Mouse (Mus musculus) lung, embryonic 14.5 days (tissue): ENCODE measurements around the gene Notch2. TPM values are rescaled to one million over a fixed set of nuclear protein-coding genes. Genes with fewer than 3 reads are reported as not detected.

ENCODE experiments used
- ATAC-seq: fragments of 200-750 bp; cut with Nextera tagmentation; 2 replicates; pipeline ENCODE4 v1.8.0; 2017; ENCODE audit warnings: mild to moderate bottlenecking, moderate TSS enrichment, moderate library complexity; ENCODE audit not compliant: insufficient read depth
- DNase-seq: peaks from one replicate; pipeline ENCODE4 v3.0.0-alpha.2; 2015
- H3K27ac ChIP-seq: fragments of 300-500 bp; sonication (generic); 2 replicates; pipeline ENCODE4 v1.5.1; 2014; ENCODE audit warnings: low read depth, mild to moderate bottlenecking, moderate library complexity
- H3K27me3 ChIP-seq: fragments of 300-500 bp; sonication (generic); 2 replicates; pipeline ENCODE4 v1.6.1; 2014; ENCODE audit warnings: low read length, control low read depth; ENCODE audit not compliant: insufficient read depth
- H3K36me3 ChIP-seq: fragments of 300-500 bp; sonication (generic); 2 replicates; pipeline ENCODE4 v1.6.1; 2014; ENCODE audit warnings: control low read depth; ENCODE audit not compliant: insufficient read depth
- H3K4me1 ChIP-seq: fragments of 300-500 bp; sonication (generic); 2 replicates; pipeline ENCODE4 v1.6.1; 2014; ENCODE audit warnings: antibody characterized with exemption, control low read depth; ENCODE audit not compliant: insufficient read depth
- H3K4me2 ChIP-seq: fragments of 300-500 bp; sonication (generic); 2 replicates; pipeline ENCODE4 v1.6.1; 2014; ENCODE audit warnings: mild to moderate bottlenecking
- H3K4me3 ChIP-seq: fragments of 300-500 bp; sonication (generic); 2 replicates; pipeline ENCODE4 v1.5.1; 2014; ENCODE audit warnings: low read depth, low read length
- H3K9ac ChIP-seq: fragments of 300-500 bp; sonication (generic); 2 replicates; pipeline ENCODE4 v1.6.1; 2014
- H3K9me3 ChIP-seq: fragments of 300-500 bp; sonication (generic); 2 replicates; pipeline ENCODE4 v1.6.1; 2016; ENCODE audit warnings: low read depth, low read length, control low read depth
- CTCF ChIP-seq: IDR thresholded peaks from 2 replicates; pipeline ENCODE4 v1.5.1; 2016; ENCODE audit warnings: antibody characterized with exemption, low read depth
- WGBS: fragments of 180-500 bp; shearing (Covaris S2); extraction: QIAGEN DNeasy Blood & Tissue Kit; methylation state at CpG from one replicate; pipeline ENCODE4 v1.1.7; 2014; 5-methylcytosine and 5-hydroxymethylcytosine counted together
- polyA plus RNA-seq: library from polyadenylated mRNA; unstranded; fragments of >200 nt; fragmentation: Nextera tagmentation; extraction: Ambion mirVana; gene quantifications from 2 replicates; pipeline ENCODE4 v1.2.1, GENCODE M21; 2014

Gene Notch2
- polyA plus RNA-seq, 1 experiment from 2014 or later: 43.8 TPM

- no peak for ATAC-seq
- Histone ChIP-seq H3K4me1 (peaks cover 51% of the 10 kb centered on the region), H3K9me3 (no peaks in the 10 kb centered on the region), H3K27me3 (no peaks in the 10 kb centered on the region), H3K4me2 (no peak overlapping the region), H3K4me3 (no peak overlapping the region), H3K9ac (no peak overlapping the region), H3K27ac (peak overlapping the region; percentile 26; the same call in 1 of the 2 replicates), H3K36me3 (no peaks in the 10 kb centered on the region)
- no peak for TF ChIP-seq CTCF
- WGBS: 57% methylated on average over 8 of the region's 8 CpGs
- peak; percentile 55 for DNase-seq
These were observed 25.3 kb downstream of the Notch2 start for GRCm38 (mm10) chr3:98038658-98039057.

- peak; percentile 42 for DNase-seq
- H3K9me3 ChIP-seq: no peaks in the 10 kb centered on the region
- H3K36me3 ChIP-seq: no peaks in the 10 kb centered on the region
- H3K27me3 ChIP-seq: no peaks in the 10 kb centered on the region
- H3K9ac ChIP-seq: no peak overlapping the region
- H3K4me2 ChIP-seq: no peak overlapping the region
- TF ChIP-seq CTCF: no peak
- peaks cover 56% of the 10 kb centered on the region for H3K4me1 ChIP-seq
- H3K27ac ChIP-seq: peak overlapping the region; percentile 1; the same call in 1 of the 2 replicates
- 31% methylated on average over 5 of the region's 5 CpGs for WGBS
- no peak overlapping the region for H3K4me3 ChIP-seq
- ATAC-seq: no peak
These were observed 25.9 kb downstream of the Notch2 start for GRCm38 (mm10) chr3:98039223-98039622.

GRCm38 (mm10) chr3:98039666-98040456 is 26.5 kb downstream of the Notch2 start:
- H3K4me3 ChIP-seq: no peak overlapping the region
- 0 out of 2 replicates have a peak overlapping the region, but pooled peaks have one; percentile 20 for H3K27ac ChIP-seq
- H3K4me1 ChIP-seq: peaks cover 56% of the 10 kb centered on the region
- WGBS: 40% methylated on average over 16 of the region's 16 CpGs
- H3K27me3 ChIP-seq: no peaks in the 10 kb centered on the region
- no peak overlapping the region for H3K9ac ChIP-seq
- no peak for TF ChIP-seq CTCF
- peak; percentile 69 for DNase-seq
- H3K4me2 ChIP-seq: no peak overlapping the region
- H3K36me3 ChIP-seq: no peaks in the 10 kb centered on the region
- peak; percentile 16; the same call in 1 of the 2 replicates for ATAC-seq
- H3K9me3 ChIP-seq: no peaks in the 10 kb centered on the region

GRCm38 (mm10) chr3:98040836-98041235 is 27.5 kb downstream of the Notch2 start:
- H3K4me1 ChIP-seq: peaks cover 56% of the 10 kb centered on the region
- 86% methylated on average over 6 of the region's 6 CpGs for WGBS
- H3K36me3 ChIP-seq: no peaks in the 10 kb centered on the region
- H3K9ac ChIP-seq: no peak overlapping the region
- no peak overlapping the region for H3K4me2 ChIP-seq
- ATAC-seq (no peak), DNase-seq (no peak)
- no peaks in the 10 kb centered on the region for H3K9me3 ChIP-seq
- no peaks in the 10 kb centered on the region for H3K27me3 ChIP-seq
- no peak overlapping the region for H3K4me3 ChIP-seq
- no peak overlapping the region for H3K27ac ChIP-seq
- no peak for TF ChIP-seq CTCF

- peak overlapping the region; percentile 73 for H3K27ac ChIP-seq
- H3K9ac ChIP-seq: peak overlapping the region; percentile 18; the same call in 1 of the 2 replicates
- no peaks in the 10 kb centered on the region for H3K9me3 ChIP-seq
- 44% methylated on average over 6 of the region's 6 CpGs for WGBS
- ATAC-seq (no peak), DNase-seq (no peak)
- H3K4me1 ChIP-seq: peaks cover 55% of the 10 kb centered on the region
- no peaks in the 10 kb centered on the region for H3K36me3 ChIP-seq
- H3K4me3 ChIP-seq: no peak overlapping the region; the same call in 1 of the 2 replicates
- no peak for TF ChIP-seq CTCF
- peak overlapping the region; percentile 45 for H3K4me2 ChIP-seq
- no peaks in the 10 kb centered on the region for H3K27me3 ChIP-seq
These were observed 29.0 kb downstream of the Notch2 start for GRCm38 (mm10) chr3:98042301-98042700.

GRCm38 (mm10) chr3:98042955-98043456 is 29.7 kb downstream of the Notch2 start:
- ATAC-seq: peak; percentile 26
- WGBS: 19% methylated on average over 9 of the region's 9 CpGs
- Histone ChIP-seq H3K36me3 (no peaks in the 10 kb centered on the region), H3K4me3 (no peak overlapping the region; the same call in 1 of the 2 replicates), H3K27ac (peak overlapping the region; percentile 73), H3K27me3 (no peaks in the 10 kb centered on the region), H3K9ac (peak overlapping the region; percentile 18; the same call in 1 of the 2 replicates), H3K9me3 (no peaks in the 10 kb centered on the region), H3K4me2 (peak overlapping the region; percentile 45), H3K4me1 (peaks cover 54% of the 10 kb centered on the region)
- no peak for TF ChIP-seq CTCF
- DNase-seq: peak; percentile 76

GRCm38 (mm10) chr3:98043669-98044068 is 30.3 kb downstream of the Notch2 start:
- Histone ChIP-seq H3K27me3 (no peaks in the 10 kb centered on the region), H3K4me2 (peak overlapping the region; percentile 8; the same call in 1 of the 2 replicates), H3K27ac (peak overlapping the region; percentile 73), H3K4me1 (peaks cover 47% of the 10 kb centered on the region), H3K36me3 (no peaks in the 10 kb centered on the region), H3K4me3 (no peak overlapping the region), H3K9me3 (no peaks in the 10 kb centered on the region), H3K9ac (no peak overlapping the region; the same call in 1 of the 2 replicates)
- 61% methylated on average over 4 of the region's 4 CpGs for WGBS
- TF ChIP-seq CTCF: no peak
- ATAC-seq (no peak), DNase-seq (no peak)
